Mouse (Mus musculus): ENCODE data around the gene Dab2. TPM values are rescaled to one million over a fixed set of nuclear protein-coding genes. Genes with fewer than 3 reads are reported as not detected.

The Dab2 gene
- polyA plus RNA-seq, 1 experiment = 9.4 TPM

DNA sequence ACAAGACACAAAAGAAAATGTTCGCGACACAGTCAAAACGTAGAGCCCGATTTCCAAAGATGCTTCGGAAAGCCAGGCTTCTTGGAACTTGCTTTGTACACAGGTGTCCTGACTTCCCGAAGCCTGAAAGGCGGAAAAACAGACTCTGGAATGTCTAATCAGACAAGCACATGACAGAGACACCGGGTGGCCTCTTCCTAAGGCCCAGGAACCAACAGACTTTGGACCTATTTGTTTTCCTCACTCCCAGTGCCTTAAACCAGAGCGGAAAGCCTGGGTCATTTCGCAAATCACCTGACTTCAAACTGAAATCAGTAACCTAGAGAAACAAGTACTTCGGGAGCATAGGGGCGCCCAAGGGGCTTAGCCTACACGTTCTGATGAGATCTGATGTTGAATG, 75.4 kb downstream of the Dab2 start:
- Histone ChIP-seq H3K27ac (ENCODE audit: control insufficient read depth, insufficient read depth, low read length) (no peak overlapping the region), H3K27me3 (ENCODE audit: control insufficient read depth, insufficient read depth, low read length) (no peaks in the 10 kb centered on the region), H3K4me1 (replicated peaks; ENCODE audit: control insufficient read depth, insufficient read depth, low read length) (no peaks in the 10 kb centered on the region), H3K4me3 (ENCODE audit: control insufficient read depth, insufficient read depth, low read length) (no peak overlapping the region), H3K36me3 (ENCODE audit: control insufficient read depth, insufficient read depth, low read length) (no peaks in the 10 kb centered on the region)
- no peak for DNase-seq
- TF ChIP-seq POLR2A (IDR thresholded peaks at IDR 0.05; ENCODE audit: control insufficient read depth, extremely low read depth, insufficient read depth, low read length, poor library complexity) (no peak), CTCF (IDR thresholded peaks at IDR 0.05; ENCODE audit: borderline replicate concordance, control insufficient read depth, extremely low read depth, insufficient read depth, low read length, poor library complexity) (no peak)
- 93% methylated on average over 13 of the region's 13 CpGs for WGBS

DNA sequence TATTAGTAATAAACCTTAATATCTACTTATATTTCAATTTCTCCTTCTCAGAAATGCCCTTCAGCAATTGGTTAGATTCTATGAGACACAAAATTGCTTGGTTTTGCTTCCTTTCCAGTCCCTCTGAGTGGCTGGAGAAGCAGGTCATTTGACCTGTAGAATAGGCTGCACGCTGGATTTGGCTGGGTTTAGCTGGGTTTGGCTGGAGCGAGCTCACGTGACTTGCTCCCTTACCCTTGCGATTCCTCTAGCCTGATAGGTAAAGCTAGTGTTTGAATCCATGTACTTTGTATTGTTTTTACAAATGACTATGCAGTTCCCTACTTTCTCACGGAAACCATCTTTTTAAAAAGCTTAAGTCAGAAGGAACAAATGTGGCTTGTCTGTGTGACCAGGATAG, 76.4 kb downstream of the Dab2 start:
- H3K4me3 ChIP-seq (ENCODE audit: control insufficient read depth, insufficient read depth, low read length) = no peak overlapping the region
- no peaks in the 10 kb centered on the region for H3K27me3 ChIP-seq (ENCODE audit: control insufficient read depth, insufficient read depth, low read length)
- WGBS = 97% methylated on average over 5 of the region's 5 CpGs
- TF ChIP-seq CTCF (IDR thresholded peaks at IDR 0.05; ENCODE audit: borderline replicate concordance, control insufficient read depth, extremely low read depth, insufficient read depth, low read length, poor library complexity) = no peak
- no peak for TF ChIP-seq POLR2A (IDR thresholded peaks at IDR 0.05; ENCODE audit: control insufficient read depth, extremely low read depth, insufficient read depth, low read length, poor library complexity)
- no peaks in the 10 kb centered on the region for H3K36me3 ChIP-seq (ENCODE audit: control insufficient read depth, insufficient read depth, low read length)
- no peaks in the 10 kb centered on the region for H3K4me1 ChIP-seq (replicated peaks; ENCODE audit: control insufficient read depth, insufficient read depth, low read length)
- H3K27ac ChIP-seq (ENCODE audit: control insufficient read depth, insufficient read depth, low read length) = no peak overlapping the region
- DNase-seq = no peak

DNA sequence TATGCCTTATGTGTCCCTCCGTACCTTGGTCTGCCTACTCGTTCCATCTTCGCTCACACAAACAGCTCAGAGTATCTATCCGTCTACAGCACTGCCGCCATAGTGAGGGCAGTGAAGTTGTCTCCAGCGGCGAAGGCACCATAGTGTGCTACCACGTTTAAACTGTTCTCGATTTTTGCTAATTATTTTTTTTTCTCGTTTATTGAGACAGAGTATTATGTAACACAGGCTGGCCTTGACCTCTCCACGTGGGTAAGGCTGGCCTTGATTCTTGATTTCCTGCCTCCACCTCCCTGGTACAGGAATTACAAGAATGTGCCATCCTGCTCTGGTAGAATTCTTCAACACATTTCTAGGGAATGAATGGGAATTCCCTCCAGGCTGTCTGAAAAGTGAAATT, 77.2 kb downstream of the Dab2 start:
- DNase-seq = no peak
- Histone ChIP-seq H3K27ac (ENCODE audit: control insufficient read depth, insufficient read depth, low read length) (no peak overlapping the region), H3K4me3 (ENCODE audit: control insufficient read depth, insufficient read depth, low read length) (no peak overlapping the region), H3K36me3 (ENCODE audit: control insufficient read depth, insufficient read depth, low read length) (no peaks in the 10 kb centered on the region), H3K4me1 (replicated peaks; ENCODE audit: control insufficient read depth, insufficient read depth, low read length) (no peaks in the 10 kb centered on the region), H3K27me3 (ENCODE audit: control insufficient read depth, insufficient read depth, low read length) (no peaks in the 10 kb centered on the region)
- no peak for TF ChIP-seq POLR2A (IDR thresholded peaks at IDR 0.05; ENCODE audit: control insufficient read depth, extremely low read depth, insufficient read depth, low read length, poor library complexity)
- TF ChIP-seq CTCF (IDR thresholded peaks at IDR 0.05; ENCODE audit: borderline replicate concordance, control insufficient read depth, extremely low read depth, insufficient read depth, low read length, poor library complexity) = no peak
- WGBS = 92% methylated on average over 11 of the region's 11 CpGs

DNA sequence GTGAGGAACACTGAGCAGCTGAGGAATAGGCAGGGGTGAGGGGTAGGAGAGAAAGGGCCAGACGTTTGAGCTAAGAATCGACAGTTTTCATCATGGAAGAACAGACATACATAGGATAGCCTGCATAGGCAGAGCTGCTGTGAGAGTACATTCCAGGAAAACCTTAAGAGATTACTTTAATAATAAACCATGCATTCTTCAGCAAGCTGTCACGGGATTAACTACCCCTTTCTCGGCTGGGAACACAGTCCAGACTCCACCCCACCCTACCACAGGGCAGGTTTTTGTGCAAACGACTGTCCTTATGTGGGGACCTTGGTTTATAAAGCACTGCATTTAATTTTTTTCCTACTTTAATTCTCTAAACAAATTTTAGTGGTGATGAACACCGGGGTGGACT, 84.4 kb downstream of the Dab2 start:
- no peaks in the 10 kb centered on the region for H3K36me3 ChIP-seq (ENCODE audit: control insufficient read depth, insufficient read depth, low read length)
- H3K4me3 ChIP-seq (ENCODE audit: control insufficient read depth, insufficient read depth, low read length) = no peak overlapping the region
- no peaks in the 10 kb centered on the region for H3K27me3 ChIP-seq (ENCODE audit: control insufficient read depth, insufficient read depth, low read length)
- H3K27ac ChIP-seq (ENCODE audit: control insufficient read depth, insufficient read depth, low read length) = no peak overlapping the region
- WGBS = 70% methylated on average over 6 of the region's 6 CpGs
- DNase-seq = no peak
- TF ChIP-seq POLR2A (IDR thresholded peaks at IDR 0.05; ENCODE audit: control insufficient read depth, extremely low read depth, insufficient read depth, low read length, poor library complexity) = no peak
- no peak for TF ChIP-seq CTCF (IDR thresholded peaks at IDR 0.05; ENCODE audit: borderline replicate concordance, control insufficient read depth, extremely low read depth, insufficient read depth, low read length, poor library complexity)
- peaks cover 6% of the 10 kb centered on the region; the same call in 1 of the 2 replicates for H3K4me1 ChIP-seq (replicated peaks; ENCODE audit: control insufficient read depth, insufficient read depth, low read length)

DNA sequence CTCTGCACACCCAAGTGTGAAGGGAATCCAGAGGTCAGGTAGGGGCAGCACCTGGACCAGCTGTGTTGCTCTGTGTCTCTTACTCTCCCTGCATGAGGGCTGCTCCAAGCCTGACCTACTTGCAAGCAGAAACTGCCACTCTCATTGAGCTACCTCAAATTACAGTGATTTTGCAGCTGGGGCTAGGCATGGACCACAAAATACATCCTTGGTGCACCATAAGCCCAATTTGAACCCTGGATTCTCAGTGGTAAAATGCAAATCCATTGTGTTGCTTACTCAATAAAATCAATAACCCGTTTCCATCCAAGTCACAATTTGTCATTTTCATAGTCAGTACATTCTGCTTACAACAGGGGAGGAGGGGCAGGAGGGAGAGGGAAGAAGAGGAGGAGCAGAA, 85.7 kb downstream of the Dab2 start:
- Histone ChIP-seq H3K36me3 (ENCODE audit: control insufficient read depth, insufficient read depth, low read length) (no peaks in the 10 kb centered on the region), H3K4me3 (ENCODE audit: control insufficient read depth, insufficient read depth, low read length) (no peak overlapping the region), H3K4me1 (replicated peaks; ENCODE audit: control insufficient read depth, insufficient read depth, low read length) (peaks cover 6% of the 10 kb centered on the region; the same call in 1 of the 2 replicates), H3K27me3 (ENCODE audit: control insufficient read depth, insufficient read depth, low read length) (no peaks in the 10 kb centered on the region), H3K27ac (ENCODE audit: control insufficient read depth, insufficient read depth, low read length) (no peak overlapping the region)
- TF ChIP-seq CTCF (IDR thresholded peaks at IDR 0.05; ENCODE audit: borderline replicate concordance, control insufficient read depth, extremely low read depth, insufficient read depth, low read length, poor library complexity) = no peak
- no peak for TF ChIP-seq POLR2A (IDR thresholded peaks at IDR 0.05; ENCODE audit: control insufficient read depth, extremely low read depth, insufficient read depth, low read length, poor library complexity)
- 93% methylated on average over 1 of the region's 1 CpGs for WGBS
- DNase-seq = no peak

DNA sequence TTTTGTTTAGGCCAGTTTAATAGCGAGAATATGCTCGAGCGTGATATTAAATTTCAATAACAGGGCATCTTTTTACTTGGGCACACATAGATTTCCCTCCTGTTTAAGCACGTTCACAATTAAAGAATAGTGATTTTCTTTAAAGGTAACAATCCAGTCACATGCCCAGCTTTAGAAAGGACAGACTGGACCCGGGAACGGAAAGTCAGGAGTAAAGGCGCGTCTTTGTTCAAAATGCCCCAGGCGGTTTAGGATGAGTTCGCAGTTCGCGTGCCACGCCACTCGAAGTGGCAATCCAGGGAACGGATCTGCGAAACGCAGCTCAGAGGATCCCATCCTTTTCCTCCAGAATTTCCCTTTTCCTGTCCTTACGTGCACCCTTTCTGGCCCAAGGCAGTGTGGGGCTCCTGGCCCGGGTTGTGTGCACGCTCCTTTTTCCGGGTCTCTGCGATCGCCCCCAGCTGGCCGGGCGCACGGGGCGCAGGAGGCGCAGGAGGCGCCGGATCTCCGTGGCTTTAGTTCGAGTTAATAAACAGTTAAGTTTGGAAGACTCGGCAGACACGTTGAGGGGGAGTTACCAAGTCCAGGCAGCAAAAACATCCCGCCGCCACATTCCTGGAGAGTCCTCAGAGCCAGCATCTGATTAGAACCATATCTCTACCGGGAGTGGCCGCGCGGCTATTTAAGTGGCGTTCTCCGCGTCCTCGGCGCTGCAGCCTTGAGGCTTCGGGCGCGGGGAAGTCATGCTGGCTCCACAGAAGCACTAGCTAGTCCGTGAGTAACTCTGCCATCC, 86.8 kb downstream of the Dab2 start:
- no peaks in the 10 kb centered on the region for H3K36me3 ChIP-seq (ENCODE audit: control insufficient read depth, insufficient read depth, low read length)
- no peaks in the 10 kb centered on the region for H3K27me3 ChIP-seq (ENCODE audit: control insufficient read depth, insufficient read depth, low read length)
- peak; percentile 54 for DNase-seq
- peaks cover 6% of the 10 kb centered on the region; the same call in 1 of the 2 replicates for H3K4me1 ChIP-seq (replicated peaks; ENCODE audit: control insufficient read depth, insufficient read depth, low read length)
- H3K27ac ChIP-seq (ENCODE audit: control insufficient read depth, insufficient read depth, low read length) = no peak overlapping the region
- peak overlapping the region; percentile 48 for H3K4me3 ChIP-seq (ENCODE audit: control insufficient read depth, insufficient read depth, low read length)
- WGBS = 5% methylated on average over 49 of the region's 49 CpGs
- TF ChIP-seq POLR2A (IDR thresholded peaks at IDR 0.05; ENCODE audit: control insufficient read depth, extremely low read depth, insufficient read depth, low read length, poor library complexity) = no peak
- TF ChIP-seq CTCF (IDR thresholded peaks at IDR 0.05; ENCODE audit: borderline replicate concordance, control insufficient read depth, extremely low read depth, insufficient read depth, low read length, poor library complexity) = peak; percentile 68; the same call in 1 of the 2 replicates
